Mouse (Mus musculus): ENCODE results near the gene Jsrp1.
A peak's percentile ranks its signal among the peaks of the same experiment; 100 is the strongest.

Gene Jsrp1

GRCm38 (mm10) chr10:80810084-80810483, 3.2 kb downstream of the Jsrp1 start:
- DNase-seq (ENCODE audit: low spot score in 2 of 2), result no peak

DNA sequence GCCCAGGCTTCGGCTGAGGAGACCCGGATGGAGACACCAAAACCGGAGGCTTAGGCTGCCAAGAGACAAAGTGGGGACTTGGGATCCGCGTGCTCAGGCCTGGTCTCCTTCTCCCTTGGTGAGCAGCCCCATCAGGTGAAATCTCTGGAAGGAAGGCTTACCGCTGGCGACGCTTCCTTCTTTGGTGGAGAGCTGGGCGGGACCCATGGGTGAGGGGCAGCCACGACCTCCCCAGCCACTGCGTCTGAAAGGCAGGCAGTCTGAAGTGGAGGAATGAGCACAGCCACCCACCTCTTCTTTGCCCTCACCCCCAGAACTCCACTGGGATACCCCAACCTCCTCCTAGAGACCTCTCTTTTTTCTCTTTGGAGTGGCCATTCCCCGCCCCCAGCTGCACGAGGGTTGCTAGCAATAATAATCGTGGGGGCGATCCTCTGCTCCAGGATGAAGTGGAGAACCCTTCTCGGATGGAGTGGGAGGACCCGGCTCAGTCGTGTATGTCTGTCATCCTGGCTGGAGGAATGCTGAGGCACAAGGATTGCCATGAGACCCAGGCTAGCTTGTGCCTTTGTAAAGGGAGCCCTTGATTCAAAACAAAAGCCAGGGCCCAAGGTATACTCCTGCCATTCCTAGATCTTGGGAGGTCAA, 4.2 kb downstream of the Jsrp1 start:
- no peak for DNase-seq (ENCODE audit: low spot score in 2 of 2)

- DNase-seq (ENCODE audit: low spot score in 2 of 2), result no peak
These were observed 5.0 kb downstream of the Jsrp1 start for GRCm38 (mm10) chr10:80808099-80808984.

DNA sequence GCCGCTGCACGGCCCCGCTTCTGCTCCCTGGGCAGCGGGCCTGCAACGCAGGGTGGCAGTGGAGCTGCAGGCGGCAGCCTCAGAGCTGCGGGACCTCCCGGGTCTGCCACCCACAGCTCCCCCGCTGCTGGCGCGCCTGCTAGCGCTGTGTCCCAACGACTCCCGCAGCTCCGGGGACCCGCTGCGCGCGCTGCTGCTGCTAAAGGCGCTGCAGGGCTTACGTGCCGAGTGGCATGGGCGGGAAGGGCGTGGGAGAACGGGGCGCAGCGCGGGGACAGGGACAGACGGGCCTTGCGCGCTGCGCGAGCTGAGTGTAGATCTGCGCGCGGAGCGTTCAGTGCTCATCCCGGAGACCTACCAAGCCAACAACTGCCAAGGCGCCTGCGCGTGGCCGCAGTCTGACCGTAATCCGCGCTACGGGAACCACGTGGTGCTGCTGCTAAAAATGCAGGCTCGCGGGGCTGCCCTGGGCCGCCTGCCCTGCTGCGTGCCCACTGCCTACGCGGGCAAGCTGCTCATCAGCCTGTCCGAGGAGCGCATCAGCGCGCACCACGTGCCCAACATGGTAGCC, 6.2 kb downstream of the Jsrp1 start:
- DNase-seq (ENCODE audit: low spot score in 2 of 2), result peak; percentile 71 to 72

DNA sequence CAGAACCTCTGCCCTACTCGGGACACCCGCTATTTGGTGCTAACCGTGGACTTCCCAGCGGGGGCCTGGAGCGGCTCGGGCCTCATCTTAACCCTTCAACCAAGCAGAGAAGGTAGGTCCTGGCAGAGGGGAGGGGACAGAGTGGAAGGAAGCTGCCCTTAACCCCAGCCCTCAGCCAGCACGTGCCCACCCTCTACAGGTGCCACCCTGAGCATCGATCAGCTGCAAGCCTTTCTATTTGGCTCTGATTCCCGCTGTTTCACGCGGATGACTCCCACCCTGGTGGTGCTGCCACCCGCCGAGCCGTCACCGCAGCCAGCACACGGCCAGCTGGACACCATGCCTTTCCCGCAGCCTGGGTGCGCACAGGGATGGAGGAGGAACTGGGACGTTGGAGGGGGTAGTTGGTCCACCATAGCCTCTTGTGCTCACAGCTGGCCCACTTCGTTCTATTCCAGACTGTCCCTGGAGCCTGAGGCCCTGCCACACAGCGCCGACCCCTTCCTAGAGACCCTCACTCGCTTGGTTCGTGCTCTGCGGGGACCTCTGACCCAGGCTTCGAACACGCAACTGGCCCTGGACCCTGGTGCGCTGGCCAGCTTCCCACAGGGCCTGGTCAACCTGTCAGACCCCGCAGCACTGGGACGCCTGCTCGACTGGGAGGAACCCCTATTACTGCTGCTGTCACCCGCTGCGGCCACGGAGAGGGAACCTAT, 6.8 kb downstream of the Jsrp1 start:
- DNase-seq (ENCODE audit: low spot score in 2 of 2), result no peak

DNA sequence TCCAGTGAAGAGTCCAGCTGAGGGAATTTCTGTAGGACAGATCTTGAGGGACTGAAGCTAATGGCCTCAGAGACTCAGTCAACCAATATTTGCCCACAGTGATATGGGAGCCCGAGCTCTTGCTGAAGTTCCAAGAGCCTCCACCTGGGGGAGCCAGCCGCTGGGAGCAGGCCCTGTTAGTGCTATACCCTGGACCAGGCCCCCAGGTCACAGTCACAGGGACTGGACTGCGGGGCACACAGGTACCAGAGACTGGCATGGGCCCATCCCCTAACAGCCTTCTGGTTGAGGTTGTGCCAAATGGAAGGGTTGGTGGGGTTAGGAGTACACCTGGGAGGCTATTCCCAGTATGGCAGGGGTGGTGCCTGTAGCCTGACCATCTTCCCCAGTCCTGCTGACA, 7.4 kb downstream of the Jsrp1 start:
- DNase-seq (ENCODE audit: low spot score in 2 of 2), result peak; percentile 71 to 75

DNA sequence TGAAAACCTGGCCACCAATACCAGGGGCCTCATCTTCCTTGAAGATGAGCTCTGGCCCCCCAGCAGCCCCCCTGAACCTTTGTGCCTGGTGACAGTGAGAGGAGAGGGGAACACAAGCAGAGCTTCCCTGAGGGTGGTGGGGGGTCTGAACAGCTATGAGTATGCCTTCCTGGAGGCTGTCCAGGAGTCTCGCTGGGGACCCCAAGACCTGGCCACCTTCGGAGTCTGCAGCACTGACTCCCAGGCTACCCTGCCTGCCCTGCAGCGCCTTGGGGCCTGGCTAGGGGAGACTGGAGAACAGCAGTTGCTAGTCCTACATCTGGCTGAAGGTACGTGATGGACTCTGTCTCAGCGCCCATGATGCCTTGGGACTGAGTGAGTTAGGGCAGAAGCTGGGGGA, 8.0 kb downstream of the Jsrp1 start:
- no peak for DNase-seq (ENCODE audit: low spot score in 2 of 2)

DNA sequence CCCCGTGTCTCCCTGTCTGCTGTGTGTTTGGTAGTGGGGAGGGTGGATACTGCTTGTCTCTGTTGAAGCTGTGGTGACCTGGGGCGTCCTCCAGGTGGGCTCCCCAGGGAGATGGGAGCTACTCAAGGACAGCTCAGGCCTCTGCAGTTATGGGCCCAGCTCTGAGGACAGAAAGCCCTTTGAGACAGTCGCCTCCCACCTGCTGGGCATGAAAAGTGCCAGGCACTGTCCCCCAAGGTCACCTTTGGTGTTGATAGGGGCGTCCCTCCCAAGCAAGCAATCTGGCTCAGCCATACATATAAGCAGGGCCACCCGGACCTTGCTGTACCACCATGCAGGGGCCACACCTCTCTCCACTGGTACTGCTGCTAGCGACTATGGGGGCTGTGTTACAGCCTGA, 8.4 kb downstream of the Jsrp1 start, which contains the start of gene Amh:
Amh (plus strand) TSS at position 328 of the 400 bp plus-strand sequence.
- no peak for DNase-seq (ENCODE audit: low spot score in 2 of 2)

- DNase-seq (ENCODE audit: low spot score in 2 of 2), result no peak
These were observed 9.0 kb downstream of the Jsrp1 start for GRCm38 (mm10) chr10:80804340-80804739.

DNA sequence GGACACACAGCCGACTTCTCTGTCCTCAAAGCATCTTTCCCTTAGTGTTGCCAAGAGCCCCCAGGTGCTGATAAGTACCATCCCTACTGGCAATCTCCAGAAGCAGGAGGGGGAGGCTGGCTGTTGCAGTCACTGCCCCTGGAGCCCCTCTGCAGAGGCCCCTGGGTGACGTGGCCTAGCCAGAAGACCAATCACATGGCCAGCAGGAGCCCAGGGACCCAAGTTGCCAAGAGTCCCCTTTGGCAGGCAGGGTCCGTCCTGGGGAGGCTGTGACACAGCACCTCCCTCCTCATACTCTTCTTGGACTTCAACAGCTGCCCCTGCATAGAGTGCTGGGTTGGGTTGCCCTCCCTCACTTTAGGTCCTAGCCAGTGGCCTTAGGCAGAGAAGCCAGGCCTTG, 10.3 kb downstream of the Jsrp1 start:
- no peak for DNase-seq (ENCODE audit: low spot score in 2 of 2)

GRCm38 (mm10) chr10:80802204-80802912, 10.9 kb downstream of the Jsrp1 start:
- DNase-seq (ENCODE audit: low spot score in 2 of 2), result no peak

GRCm38 (mm10) chr10:80799070-80799566, 14.2 kb downstream of the Jsrp1 start:
- no peak for DNase-seq (ENCODE audit: low spot score in 2 of 2)

GRCm38 (mm10) chr10:80798150-80799006, 14.9 kb downstream of the Jsrp1 start, which contains the start of the genes Sf3a2 and Plekhj1:
Gene Sf3a2, plus strand, starts transcription at chr10:80798198.
Gene Plekhj1, minus strand, starts transcription at chr10:80798626.
- DNase-seq (ENCODE audit: low spot score in 2 of 2), result peak; percentile 97

DNA sequence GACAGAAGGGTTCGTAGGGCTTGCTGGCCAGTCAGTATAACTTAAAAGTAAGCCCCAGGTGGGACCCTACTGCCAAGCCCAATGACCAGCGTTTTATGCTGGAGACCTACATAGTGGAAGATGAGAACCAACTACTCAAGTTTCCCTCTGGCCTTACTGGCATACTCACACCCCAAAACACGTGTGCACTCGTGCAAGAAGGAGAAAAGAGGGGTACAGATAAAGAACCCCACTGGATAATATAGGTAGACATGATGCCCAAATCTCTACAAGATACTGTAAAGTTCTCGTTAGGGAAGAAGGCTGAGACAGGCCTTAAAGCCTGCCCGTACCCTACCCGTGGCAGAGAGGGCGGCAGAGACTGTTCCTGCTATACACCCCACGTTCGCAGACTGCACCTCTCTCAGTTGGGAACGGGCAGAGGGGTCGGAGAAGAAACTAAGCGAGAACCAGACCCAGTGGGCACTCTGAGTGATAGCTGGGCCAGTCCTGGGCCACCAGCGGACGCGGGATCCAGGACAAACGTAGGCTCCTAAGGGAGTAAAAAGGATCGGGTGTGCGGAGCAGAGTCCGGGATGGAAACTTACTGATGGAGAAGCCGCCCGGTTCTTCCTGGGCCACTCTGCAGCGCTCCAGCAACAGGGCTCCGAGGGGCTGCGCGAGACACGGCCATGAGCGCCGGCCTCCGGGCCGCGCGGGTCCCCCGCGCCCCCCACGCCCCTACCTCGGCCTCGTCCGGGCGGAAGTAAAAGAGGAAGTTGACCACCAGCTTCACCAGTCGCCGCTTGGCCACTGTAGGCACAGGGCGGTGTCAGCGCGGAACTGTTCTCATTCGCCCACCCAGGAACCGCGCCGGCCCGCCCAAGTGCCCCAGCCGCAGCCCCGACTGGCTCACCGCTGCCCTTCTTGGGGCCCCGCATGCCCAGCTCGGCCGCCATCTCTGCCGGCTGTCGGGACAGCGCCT, 15.8 kb downstream of the Jsrp1 start:
- DNase-seq (ENCODE audit: low spot score in 2 of 2), result no peak

- DNase-seq (ENCODE audit: low spot score in 2 of 2), result no peak
These were observed 16.9 kb downstream of the Jsrp1 start for GRCm38 (mm10) chr10:80796307-80796848.

DNA sequence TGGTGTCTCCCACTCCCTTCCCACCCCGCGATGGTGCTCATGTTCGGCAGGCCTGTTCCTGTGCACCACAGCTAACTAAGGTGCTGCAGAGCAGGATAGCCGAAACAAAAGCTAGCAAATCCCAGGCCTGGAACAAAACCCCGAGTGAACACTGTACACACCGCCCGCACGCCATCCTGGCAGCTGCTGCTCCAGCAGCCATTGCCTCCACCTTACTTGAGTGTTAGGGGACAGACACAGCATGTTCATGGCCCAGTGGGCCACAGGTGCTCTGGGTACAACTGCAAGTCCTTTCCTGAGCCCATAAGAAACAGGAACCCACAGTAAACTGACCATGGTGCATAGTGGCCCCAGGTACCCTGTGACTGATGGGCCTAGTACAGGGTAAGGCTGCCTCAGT, 18.5 kb downstream of the Jsrp1 start:
- DNase-seq (ENCODE audit: low spot score in 2 of 2), result no peak

DNA sequence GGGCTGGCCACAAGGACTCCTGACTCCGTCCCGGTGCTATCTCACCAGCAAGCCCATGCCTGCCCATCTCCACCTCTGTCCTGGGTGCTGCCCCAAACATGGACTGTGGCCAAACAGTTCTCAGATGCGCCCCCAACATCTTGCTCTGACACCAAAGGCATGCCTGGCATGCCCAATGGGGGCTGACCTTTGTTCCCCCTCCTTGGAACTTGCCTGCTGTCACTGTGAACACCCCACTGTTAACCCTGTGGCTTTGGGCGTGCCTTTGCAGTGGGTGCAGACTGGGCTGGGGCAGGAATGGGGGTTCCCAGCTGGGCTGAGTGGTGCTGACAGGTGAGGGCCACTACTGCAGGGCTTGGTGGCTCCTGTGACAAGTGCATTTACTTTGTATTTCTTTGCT, 19.5 kb downstream of the Jsrp1 start:
- no peak for DNase-seq (ENCODE audit: low spot score in 2 of 2)

DNA sequence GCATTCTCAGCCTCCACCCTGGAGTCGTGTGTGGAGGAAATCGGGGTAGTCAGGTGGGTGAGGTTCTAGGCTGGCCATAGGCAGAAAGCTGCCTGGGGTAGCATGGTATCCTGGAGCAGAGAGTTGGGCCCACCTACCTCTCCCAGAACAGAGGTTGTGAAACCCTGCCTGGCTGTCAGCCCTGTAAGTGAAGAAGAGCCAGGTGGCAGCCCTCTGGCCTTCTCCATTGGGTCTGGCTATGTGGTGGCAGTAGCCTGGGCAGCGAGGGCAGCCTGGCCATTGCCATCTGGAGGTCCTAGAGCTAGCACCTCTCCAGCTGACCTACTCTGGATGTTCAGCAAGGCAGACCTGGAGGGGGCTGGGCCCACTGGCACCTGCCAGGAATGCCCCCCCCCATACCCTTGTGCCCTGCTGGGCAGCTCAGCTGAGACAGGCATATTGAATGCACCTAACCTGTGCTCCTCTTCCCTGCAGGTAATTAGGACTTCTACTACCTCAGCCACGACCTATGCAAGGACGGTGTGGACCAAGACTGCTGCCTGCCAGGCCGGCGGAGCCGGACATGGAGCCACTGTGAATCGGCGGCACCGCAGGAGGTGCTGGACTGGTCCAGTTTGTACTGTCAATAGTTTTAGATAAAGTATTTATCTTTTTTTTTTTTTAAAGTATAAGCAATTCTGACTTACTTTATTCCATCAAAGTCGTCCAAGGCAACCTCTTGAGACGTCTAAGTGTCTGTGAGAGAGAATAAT, 20.1 kb downstream of the Jsrp1 start:
- DNase-seq (ENCODE audit: low spot score in 2 of 2), result no peak

Data from frontal cortex, postnatal 25 days (tissue).